Mouse (Mus musculus) heart, adult 2 months (tissue): ENCODE measurements at regions not wholly inside any gene's neighbourhood (a gene's known extent, or its start where the extent isn't known, plus 50 kb on each side); places are given as distances from the start of the nearest gene placed in this dataset.

Experiments used
- DNase-seq, 2 experiments: peaks; one replicate each; pipeline ENCODE4 v3.0.0; 2021
- H3K27ac ChIP-seq: fragments of 200-600 bp; 2 replicates; pipeline ENCODE4 v1.8.1; 2022
- H3K27me3 ChIP-seq: fragments of 200-500 bp; 2 replicates; pipeline ENCODE4 v1.6.1; 2012; ENCODE audit warnings: mild to moderate bottlenecking, low read length, inconsistent platforms, mixed read lengths; ENCODE audit not compliant: control insufficient read depth, insufficient read depth
- H3K36me3 ChIP-seq: fragments of 200-500 bp; 2 replicates; pipeline ENCODE4 v1.6.1; 2012; ENCODE audit warnings: low read length, inconsistent platforms; ENCODE audit not compliant: control insufficient read depth, insufficient read depth
- H3K4me1 ChIP-seq: fragments of 200-500 bp; 2 replicates; pipeline ENCODE4 v1.6.1; 2011; ENCODE audit warnings: low read length; ENCODE audit not compliant: control insufficient read depth, insufficient read depth
- H3K4me3 ChIP-seq: fragments of 200-600 bp; 2 replicates; pipeline ENCODE4 v1.8.1; 2022
- H3K79me2 ChIP-seq: fragments of 200-500 bp; replicated peaks from 2 replicates; pipeline ENCODE4 v1.6.1; 2012; ENCODE audit warnings: mild to moderate bottlenecking, inconsistent platforms, low read length, moderate library complexity, mixed read lengths; ENCODE audit not compliant: control insufficient read depth, insufficient read depth
- H3K9ac ChIP-seq: fragments of 200-500 bp; 2 replicates; pipeline ENCODE4 v1.6.1; 2012; ENCODE audit warnings: low read depth, mild to moderate bottlenecking, control low read depth, inconsistent platforms, low read length, mixed read lengths
- CTCF ChIP-seq: fragments of 200-600 bp; IDR thresholded peaks from 2 replicates; pipeline ENCODE4 v1.8.1; 2022; ENCODE audit warnings: antibody characterized with exemption, mild to moderate bottlenecking, moderate library complexity
- EP300 ChIP-seq: fragments of 200-500 bp; IDR thresholded peaks from 2 replicates; pipeline ENCODE4 v1.6.1; 2011; ENCODE audit warnings: low read depth, low read length, control low read depth; ENCODE audit not compliant: insufficient read depth
- POLR2A ChIP-seq: fragments of 200-500 bp; IDR thresholded peaks from 2 replicates; pipeline ENCODE4 v1.6.1; 2011; ENCODE audit warnings: mild to moderate bottlenecking, low read depth, low read length, control low read depth; ENCODE audit not compliant: insufficient read depth
- WGBS: fragments of 180-500 bp; shearing (Covaris S2); methylation state at CpG from one replicate; pipeline ENCODE4 v1.1.7; 2018; 5-methylcytosine and 5-hydroxymethylcytosine counted together
- intact Hi-C: fragments of 180-260 bp; cut with DNase I; formaldehyde crosslinking; loops from one replicate; pipeline ENCODE4 v1.15.1; 2025

DNA sequence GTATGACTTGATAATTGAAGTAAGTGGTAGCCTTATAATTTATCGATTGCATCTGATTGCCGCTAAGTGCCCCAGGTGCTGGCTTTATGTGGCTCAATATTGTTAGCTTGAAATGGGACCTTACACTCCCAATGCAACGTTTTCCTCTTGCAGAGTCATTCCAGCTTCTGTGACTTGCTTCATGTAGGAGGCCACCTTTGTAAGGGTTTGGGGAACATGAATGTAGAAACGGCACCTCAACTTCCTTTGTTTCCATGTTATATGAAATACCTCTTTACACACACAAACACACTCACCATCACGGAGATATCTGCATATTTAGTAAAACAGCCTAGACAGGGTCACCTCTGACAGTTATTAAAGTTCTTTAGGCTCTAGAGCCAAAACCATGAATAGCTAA lies 59.4 kb upstream of the Cep78 start:
- Histone ChIP-seq H3K36me3 (no peaks in the 10 kb centered on the region), H3K27me3 (no peaks in the 10 kb centered on the region), H3K27ac (no peak overlapping the region), H3K9ac (no peak overlapping the region), H3K79me2 (no peaks in the 10 kb centered on the region), H3K4me3 (no peak overlapping the region), H3K4me1 (peaks cover 4% of the 10 kb centered on the region)
- WGBS = 77% methylated on average over 5 of the region's 5 CpGs
- TF ChIP-seq CTCF (no peak), POLR2A (no peak), EP300 (no peak)
- no peak for DNase-seq
- intact Hi-C loops = no loop called here

DNA sequence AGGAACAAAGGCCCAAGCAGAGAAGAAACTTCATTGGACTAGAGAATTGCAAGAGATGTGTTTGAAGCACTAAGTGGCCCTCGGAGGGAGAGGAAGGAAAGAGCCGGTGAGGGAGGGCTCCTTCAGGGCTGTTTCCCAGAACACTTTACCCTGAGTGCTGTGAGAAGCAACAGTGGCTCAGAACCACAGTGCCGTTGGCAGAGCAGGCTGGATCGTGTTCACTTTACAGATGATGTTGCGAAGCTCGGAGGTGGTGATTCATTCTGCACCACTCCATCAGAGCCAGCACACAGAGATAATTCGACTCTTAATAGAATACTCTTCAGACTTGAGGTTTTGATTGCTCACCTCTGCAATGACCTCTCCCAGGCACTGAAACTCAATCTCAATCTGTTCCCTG lies 58.2 kb upstream of the Cep78 start:
- intact Hi-C loops = no loop called here
- Histone ChIP-seq H3K4me3 (no peak overlapping the region), H3K27me3 (no peaks in the 10 kb centered on the region), H3K36me3 (no peaks in the 10 kb centered on the region), H3K27ac (no peak overlapping the region), H3K9ac (no peak overlapping the region), H3K79me2 (no peaks in the 10 kb centered on the region), H3K4me1 (peaks cover 4% of the 10 kb centered on the region)
- DNase-seq = no peak
- 78% methylated on average over 7 of the region's 7 CpGs for WGBS
- no peak for TF ChIP-seq POLR2A

DNA sequence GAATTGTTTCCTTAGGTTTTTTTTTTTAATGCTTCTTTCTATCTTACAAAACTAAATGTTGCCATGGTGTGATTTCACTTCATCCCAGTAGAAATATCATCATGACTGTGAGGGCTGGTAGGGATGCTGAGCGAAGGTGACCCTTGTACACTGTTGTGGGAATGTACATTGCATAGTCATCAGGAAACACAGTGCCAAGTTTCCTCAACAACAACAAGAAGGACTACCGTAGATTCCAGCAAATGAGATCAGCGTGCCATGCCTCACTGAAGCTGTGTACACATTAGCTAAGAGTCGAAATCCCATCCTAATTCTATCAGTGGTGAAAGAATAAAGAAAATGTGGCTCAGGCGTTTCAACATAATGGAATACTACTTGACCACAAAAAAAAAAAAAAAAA lies 57.1 kb upstream of the Cep78 start:
- Histone ChIP-seq H3K79me2 (no peaks in the 10 kb centered on the region), H3K27me3 (no peaks in the 10 kb centered on the region), H3K36me3 (no peaks in the 10 kb centered on the region), H3K4me3 (no peak overlapping the region), H3K4me1 (peaks cover under 1% of the 10 kb centered on the region; the same call in 1 of the 2 replicates), H3K9ac (no peak overlapping the region), H3K27ac (no peak overlapping the region)
- DNase-seq = no peak
- intact Hi-C loops = no loop called here
- 87% methylated on average over 5 of the region's 5 CpGs for WGBS
- TF ChIP-seq EP300 (no peak), CTCF (no peak), POLR2A (no peak)

DNA sequence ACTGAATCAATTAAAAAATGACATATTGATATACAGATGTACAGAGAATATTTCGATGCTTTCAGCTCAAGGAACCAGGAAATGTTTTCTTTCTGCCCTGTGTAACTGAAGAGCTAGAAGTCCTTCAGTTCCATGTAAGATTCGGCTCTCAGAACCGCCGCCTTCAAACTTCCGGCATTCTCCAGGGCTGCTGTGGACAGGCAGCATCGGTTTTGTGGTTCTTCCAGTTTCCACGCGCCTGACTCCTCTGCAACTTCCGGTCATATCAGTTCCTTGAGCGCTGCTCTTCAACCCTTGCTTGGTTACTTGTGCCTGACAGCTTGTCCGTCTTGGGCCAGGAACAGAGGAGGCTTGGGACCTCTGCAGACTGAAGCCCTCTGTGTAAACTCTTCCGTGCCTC lies 53.0 kb upstream of the Cep78 start:
- Histone ChIP-seq H3K27me3 (no peaks in the 10 kb centered on the region), H3K36me3 (no peaks in the 10 kb centered on the region), H3K27ac (no peak overlapping the region), H3K4me1 (no peaks in the 10 kb centered on the region), H3K79me2 (no peaks in the 10 kb centered on the region), H3K4me3 (no peak overlapping the region), H3K9ac (no peak overlapping the region)
- DNase-seq = no peak
- intact Hi-C loops = no loop called here
- 62% methylated on average over 12 of the region's 12 CpGs for WGBS
- no peak for TF ChIP-seq POLR2A
- TF ChIP-seq EP300 = no peak
- TF ChIP-seq CTCF = no peak
